Mouse (Mus musculus): ENCODE data around the gene Gm33543. TPM values are rescaled to one million over a fixed set of nuclear protein-coding genes. Genes with fewer than 3 reads are reported as not detected.

The Gm33543 gene
- polyA plus RNA-seq, 2 experiments from 2014 or later = not detected

DNA sequence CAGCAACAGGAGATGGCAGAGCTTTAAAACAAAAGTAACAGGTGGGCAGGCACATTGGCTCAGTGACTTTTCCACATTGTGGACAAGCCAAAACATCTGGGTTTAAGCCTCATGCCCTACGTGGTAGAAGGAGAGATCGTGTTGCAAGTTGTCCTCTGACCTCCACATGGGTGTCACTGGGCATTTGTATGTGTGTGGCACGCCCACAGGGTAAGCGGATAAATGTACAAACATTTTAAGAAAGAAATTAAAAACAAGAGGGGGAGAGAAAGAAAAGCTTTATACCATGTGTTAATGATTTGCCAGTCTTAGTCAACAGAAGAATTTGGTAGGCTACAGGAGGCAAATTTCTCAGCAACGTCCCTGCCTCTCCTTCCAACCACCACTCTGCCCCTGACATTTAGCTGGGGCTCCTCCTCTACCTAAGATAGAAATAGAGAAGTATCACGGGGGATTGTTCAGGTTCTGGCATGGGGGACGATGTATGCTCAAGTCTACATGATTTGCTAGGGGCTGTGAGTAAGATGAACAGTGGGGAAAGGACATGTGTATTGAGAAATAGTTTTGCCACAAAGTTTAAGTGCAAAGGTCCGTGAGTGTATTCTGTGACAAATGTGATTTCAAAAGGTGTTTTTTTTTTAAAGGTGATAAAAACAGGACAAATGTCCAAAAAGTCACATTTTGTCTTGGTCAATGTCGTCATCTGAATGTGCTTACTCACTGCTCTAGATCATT is 6.0 kb downstream of the Gm33543 start:
- ATAC-seq = no peak

- ATAC-seq = no peak
Measured at GRCm38 (mm10) chr10:95830891-95831290, 11.8 kb downstream of the Gm33543 start.

GRCm38 (mm10) chr10:95829471-95829870 is 13.3 kb downstream of the Gm33543 start:
- no peak for ATAC-seq

- no peak for ATAC-seq
Measured at GRCm38 (mm10) chr10:95828374-95828773, 14.4 kb downstream of the Gm33543 start.

DNA sequence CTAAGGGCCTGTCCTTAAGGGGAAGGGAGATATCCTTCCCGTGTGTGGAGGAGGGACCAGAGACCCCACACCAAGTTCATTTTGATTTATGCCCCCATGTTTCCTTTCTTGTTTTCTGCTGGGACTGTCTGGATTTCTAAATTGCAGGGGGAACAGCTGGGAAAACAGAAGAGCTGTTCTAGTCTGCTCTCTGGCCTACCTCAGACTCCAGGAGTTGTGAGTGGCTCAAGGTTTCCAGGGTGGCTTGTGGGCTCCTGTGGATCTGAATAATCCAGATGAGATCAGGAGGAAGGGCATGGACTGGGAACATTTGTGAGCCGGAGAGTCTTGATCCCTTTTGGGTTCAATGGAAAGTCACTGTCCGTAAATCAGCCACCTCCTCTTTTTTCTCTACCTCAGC is 17.1 kb downstream of the Gm33543 start:
- no peak for ATAC-seq

- ATAC-seq = no peak
Measured at GRCm38 (mm10) chr10:95818506-95818905, 24.2 kb downstream of the Gm33543 start.

DNA sequence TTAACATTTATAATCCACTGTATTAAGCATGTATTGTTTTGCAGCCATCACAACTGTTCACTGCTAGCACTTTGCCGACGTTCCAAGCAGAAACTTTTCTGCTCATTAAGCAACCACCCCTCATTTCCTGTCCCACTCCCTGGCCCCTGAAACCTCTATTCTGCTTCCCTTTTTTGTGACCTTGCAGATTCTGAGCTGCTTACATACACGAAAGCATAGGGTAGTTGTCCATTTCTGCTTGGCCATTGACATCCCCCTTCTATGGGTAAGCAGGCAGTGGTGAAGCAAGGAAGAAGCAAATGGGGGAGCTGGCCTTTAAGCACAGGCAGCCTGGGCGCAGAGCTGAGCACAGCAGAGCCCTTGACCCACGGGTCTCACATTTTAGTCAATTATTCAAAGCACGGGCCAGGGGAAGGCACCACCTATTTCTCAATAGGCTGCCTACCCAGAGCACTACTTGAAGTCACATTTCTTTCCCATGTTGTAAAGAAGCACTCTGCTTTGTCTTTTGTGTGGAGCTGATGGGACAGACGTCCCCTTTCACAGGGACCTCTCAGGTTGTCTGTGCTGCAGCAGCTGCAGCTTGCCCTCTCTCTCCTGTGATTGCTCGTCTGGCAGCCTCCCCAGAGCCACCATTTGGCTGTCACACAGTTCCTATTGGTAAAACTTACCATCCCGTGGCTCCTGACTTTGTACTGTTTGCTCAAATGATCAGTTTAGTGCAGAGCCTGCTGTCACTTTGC is 25.1 kb downstream of the Gm33543 start:
- no peak for ATAC-seq

- ATAC-seq = no peak
Measured at GRCm38 (mm10) chr10:95814351-95814750, 28.4 kb downstream of the Gm33543 start.

DNA sequence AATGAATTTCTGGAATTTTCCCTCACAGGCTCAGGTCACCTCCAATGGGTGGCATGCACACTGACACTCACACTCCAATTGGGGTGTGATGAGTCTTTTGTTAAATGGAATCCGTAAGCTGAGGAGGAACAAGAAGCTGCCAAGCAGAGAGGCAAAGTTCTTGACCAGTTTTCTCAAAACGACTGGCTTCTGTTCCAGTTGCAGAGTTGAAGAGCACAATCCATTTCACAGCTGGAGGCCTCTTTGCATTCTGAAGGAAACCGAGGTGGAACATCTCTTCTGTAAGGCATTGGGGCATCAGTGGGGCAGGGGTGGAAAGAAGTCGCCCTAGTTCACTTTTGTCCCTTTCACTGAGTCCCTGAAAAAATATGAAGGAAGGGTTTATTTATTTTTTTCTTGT is 30.9 kb downstream of the Gm33543 start:
- no peak for ATAC-seq

GRCm38 (mm10) chr10:95801443-95801811 is 41.3 kb downstream of the Gm33543 start:
- no peak for ATAC-seq

GRCm38 (mm10) chr10:95800693-95801442 is 41.9 kb downstream of the Gm33543 start:
- no peak for ATAC-seq

GRCm38 (mm10) chr10:95797645-95798395 is 44.9 kb downstream of the Gm33543 start:
- no peak for ATAC-seq

DNA sequence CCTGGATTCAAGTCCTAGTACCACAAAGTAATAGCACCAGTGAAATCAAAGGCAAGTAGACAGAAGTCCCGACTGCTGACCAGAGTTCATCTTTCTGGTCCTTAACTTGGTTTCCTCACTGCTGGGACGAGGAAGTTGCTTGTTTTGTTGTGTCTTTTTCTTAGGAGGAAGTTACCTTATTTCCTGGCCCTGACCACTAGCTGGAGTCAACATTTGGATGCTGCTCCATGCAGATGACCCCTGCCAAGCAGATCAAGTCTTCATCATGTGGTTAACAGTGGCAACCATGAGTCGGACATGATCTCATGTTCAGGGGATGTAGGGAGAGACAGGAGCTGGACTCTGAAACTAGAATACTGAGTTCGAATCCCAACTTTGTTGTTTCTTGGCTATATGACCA is 47.2 kb downstream of the Gm33543 start:
- ATAC-seq = no peak

DNA sequence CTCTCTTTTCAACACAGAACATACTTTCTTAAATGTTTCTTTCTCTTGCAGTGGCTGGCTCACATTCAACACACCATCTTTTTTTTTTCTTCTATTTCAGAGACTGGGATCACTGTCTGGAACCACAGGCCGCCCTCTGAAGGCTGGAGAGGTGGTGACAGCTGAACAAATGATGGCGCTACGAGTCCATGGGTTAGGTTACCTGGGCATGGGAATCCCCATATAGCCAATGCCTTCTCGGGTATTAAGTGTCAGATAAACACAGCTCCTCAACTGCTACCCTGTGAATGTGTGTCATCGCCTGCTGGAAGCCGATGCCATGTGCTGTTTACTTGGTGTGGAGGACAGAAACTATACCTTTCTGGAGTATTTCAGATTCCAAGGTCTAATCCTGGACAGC is 48.0 kb downstream of the Gm33543 start:
- ATAC-seq = no peak

- no peak for ATAC-seq
Measured at GRCm38 (mm10) chr10:95791427-95791804, 51.3 kb downstream of the Gm33543 start.

- no peak for ATAC-seq
Measured at GRCm38 (mm10) chr10:95790771-95791426, 51.8 kb downstream of the Gm33543 start.

- ATAC-seq = no peak
Measured at GRCm38 (mm10) chr10:95787176-95787575, 55.6 kb downstream of the Gm33543 start.

DNA sequence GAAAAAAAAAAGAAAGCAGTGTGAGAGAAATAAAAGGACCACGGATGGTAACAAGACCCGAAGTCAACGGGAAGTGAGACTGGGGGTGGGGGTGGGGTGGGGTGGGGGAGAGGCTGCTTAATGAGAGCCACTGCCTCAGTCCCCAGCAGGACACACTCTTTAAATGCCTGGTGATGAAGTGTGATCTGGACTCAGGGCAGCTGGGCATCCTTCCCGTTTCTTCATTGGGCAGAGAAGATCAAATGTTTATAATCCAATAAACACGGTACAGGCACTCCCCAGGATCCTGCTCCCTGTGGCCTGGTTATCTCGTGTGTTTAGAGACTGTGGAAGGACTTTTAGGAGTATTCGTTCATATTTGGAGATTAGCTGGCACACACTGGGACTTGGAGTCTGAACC is 57.9 kb downstream of the Gm33543 start:
- no peak for ATAC-seq

DNA sequence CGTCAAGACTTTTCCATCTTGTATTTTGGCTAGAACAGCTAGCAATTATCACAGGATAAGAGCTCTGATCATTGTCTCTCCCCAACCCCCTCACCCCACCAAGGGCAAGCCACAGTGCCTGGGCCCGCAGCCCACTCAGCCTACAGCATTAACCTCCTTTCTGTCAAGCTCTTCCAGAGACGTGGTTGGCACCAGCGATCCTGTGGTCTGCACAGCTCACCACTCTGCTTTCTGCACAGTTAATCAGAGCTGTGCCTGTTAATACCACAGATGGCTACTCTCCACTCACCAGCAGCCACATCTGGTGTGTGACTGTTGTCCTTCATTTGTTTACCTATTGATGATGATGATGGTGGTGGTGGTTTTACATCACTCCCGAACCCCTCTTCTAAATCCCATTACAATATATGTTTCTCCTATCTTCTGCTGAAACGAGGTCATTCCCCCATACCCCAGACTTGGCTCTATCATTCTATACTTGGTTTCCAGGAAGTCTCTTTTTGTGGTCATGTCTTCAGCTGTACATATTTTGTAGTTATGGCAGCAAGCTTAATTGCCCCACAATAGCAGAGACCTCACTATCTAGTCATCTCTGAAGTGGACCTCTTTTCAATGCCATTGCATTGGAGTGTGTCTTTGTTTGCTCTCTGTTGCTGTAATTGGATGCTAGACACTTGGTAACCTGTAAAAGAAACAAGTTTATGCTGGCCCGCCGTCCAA is 61.7 kb downstream of the Gm33543 start:
- peak; percentile 54 for ATAC-seq

DNA sequence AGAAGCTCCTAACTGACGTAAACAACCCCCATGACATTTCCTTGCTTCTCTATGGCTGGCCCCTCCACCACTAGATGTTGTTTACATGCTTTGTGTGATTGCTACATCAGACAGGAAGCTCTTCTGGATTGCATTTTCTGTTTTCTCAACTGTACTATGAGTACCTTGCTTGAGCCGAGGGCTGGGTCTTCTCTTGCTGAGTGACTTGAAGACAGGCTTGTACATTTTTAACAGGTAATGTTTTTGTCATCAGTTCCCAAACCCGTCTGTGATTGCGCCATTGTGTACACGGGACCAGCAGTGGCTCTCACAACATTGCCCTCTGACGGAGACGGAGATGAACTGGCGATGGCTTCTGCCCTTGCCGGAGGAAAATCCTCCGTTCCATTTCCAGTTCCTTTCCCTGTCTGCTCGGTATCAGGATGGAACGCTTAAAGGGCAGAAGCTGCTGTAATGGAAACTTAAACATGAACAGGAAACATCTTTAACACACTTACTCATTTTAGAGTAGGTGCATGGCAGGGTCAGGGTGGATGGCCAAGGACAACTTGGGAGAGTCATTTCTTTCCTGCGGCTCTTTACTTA is 62.8 kb downstream of the Gm33543 start:
- peak; percentile 78 for ATAC-seq

- no peak for ATAC-seq
Measured at GRCm38 (mm10) chr10:95778622-95779021, 64.1 kb downstream of the Gm33543 start.

All from CD4-positive, CD25-positive, alpha-beta regulatory T cell, adult 4 months (primary cell).